Mouse (Mus musculus) limb, embryonic 11.5 days (tissue): ENCODE data around the gene Agbl5. TPM values are rescaled to one million over a fixed set of nuclear protein-coding genes. Genes with fewer than 3 reads are reported as not detected.

Experiments used
- ATAC-seq: fragments of 200-750 bp; cut with Nextera tagmentation; 2 replicates; pipeline ENCODE4 v1.8.0; 2017; ENCODE audit warnings: low read depth; ENCODE audit not compliant: insufficient number of reproducible peaks, low FRiP score, low TSS enrichment
- DNase-seq: peaks from one replicate; pipeline ENCODE4 v3.0.0-alpha.2; 2015; ENCODE audit warnings: low spot score
- H3K27ac ChIP-seq: fragments of 300-500 bp; sonication (generic); replicated peaks from 2 replicates; pipeline ENCODE4 v1.5.1; 2014; ENCODE audit warnings: low read depth, mild to moderate bottlenecking, low read length
- H3K27me3 ChIP-seq: fragments of 300-500 bp; sonication (generic); 2 replicates; pipeline ENCODE4 v1.6.1; 2014; ENCODE audit warnings: mild to moderate bottlenecking, low read length, mixed read lengths; ENCODE audit not compliant: control insufficient read depth, insufficient read depth
- H3K36me3 ChIP-seq: fragments of 300-500 bp; sonication (generic); 2 replicates; pipeline ENCODE4 v1.6.1; 2014; ENCODE audit warnings: mild to moderate bottlenecking, low read length, moderate library complexity, mixed read lengths; ENCODE audit not compliant: control insufficient read depth, insufficient read depth
- H3K4me1 ChIP-seq: fragments of 300-500 bp; sonication (generic); 2 replicates; pipeline ENCODE4 v1.6.1; 2014; ENCODE audit warnings: low read length, mixed read lengths; ENCODE audit not compliant: control insufficient read depth, insufficient read depth
- H3K4me2 ChIP-seq: fragments of 300-500 bp; sonication (generic); 2 replicates; pipeline ENCODE4 v1.6.1; 2014; ENCODE audit warnings: low read depth, mild to moderate bottlenecking, moderate library complexity; ENCODE audit not compliant: severe bottlenecking
- H3K4me3 ChIP-seq: fragments of 300-500 bp; sonication (generic); 2 replicates; pipeline ENCODE4 v1.5.1; 2014; ENCODE audit warnings: low read depth, low read length
- H3K9ac ChIP-seq: fragments of 300-500 bp; sonication (generic); 2 replicates; pipeline ENCODE4 v1.6.1; 2014; ENCODE audit warnings: mild to moderate bottlenecking, low read length
- H3K9me3 ChIP-seq: fragments of 300-500 bp; sonication (generic); 2 replicates; pipeline ENCODE4 v1.6.1; 2016; ENCODE audit warnings: low read length; ENCODE audit not compliant: control insufficient read depth
- WGBS: fragments of 180-500 bp; shearing (Covaris S2); extraction: QIAGEN DNeasy Blood & Tissue Kit; methylation state at CpG from one replicate; pipeline ENCODE4 v1.1.7; 2014; 5-methylcytosine and 5-hydroxymethylcytosine counted together
- polyA plus RNA-seq: library from polyadenylated mRNA; unstranded; fragments of >200 nt; fragmentation: Nextera tagmentation; extraction: Ambion mirVana; gene quantifications from 2 replicates; pipeline ENCODE4 v1.2.1, GENCODE M21; 2014

The Agbl5 gene
- polyA plus RNA-seq, 1 experiment from 2014 or later, result 35.7 TPM

- no peaks in the 10 kb centered on the region for H3K27me3 ChIP-seq
- no peak overlapping the region for H3K4me3 ChIP-seq
- WGBS, result 92% methylated on average over 2 of the region's 2 CpGs
- no peaks in the 10 kb centered on the region for H3K36me3 ChIP-seq
- H3K27ac ChIP-seq, result no peak overlapping the region
- ATAC-seq (no peak), DNase-seq (no peak)
- H3K9ac ChIP-seq, result no peak overlapping the region
- no peaks in the 10 kb centered on the region for H3K9me3 ChIP-seq
- 0 out of 2 replicates have a peak, but pooled peaks cover 2% of the 10 kb centered on the region for H3K4me1 ChIP-seq
- H3K4me2 ChIP-seq, result no peak overlapping the region
Measured at GRCm38 (mm10) chr5:30943004-30943403, 54.5 kb downstream of the Agbl5 start.

DNA sequence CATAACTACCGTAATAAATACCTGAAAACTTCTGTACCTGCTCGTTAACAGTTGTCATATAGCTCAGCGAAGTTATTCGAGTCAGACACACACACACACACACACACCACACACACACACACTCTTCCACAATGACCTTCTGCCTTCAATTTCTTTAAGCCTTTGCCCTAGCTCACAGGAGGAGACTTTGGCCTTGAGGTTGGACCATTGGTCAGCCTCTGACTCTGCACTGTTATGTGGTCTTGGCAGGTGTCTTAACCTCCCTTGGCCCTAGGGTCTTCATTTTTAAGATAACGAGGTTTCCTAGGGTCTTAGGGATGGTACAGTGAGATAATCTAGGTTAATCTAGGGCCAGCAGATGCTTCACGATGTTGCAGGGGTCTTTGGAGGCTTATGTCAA is 55.9 kb downstream of the Agbl5 start:
- Histone ChIP-seq H3K27ac (no peak overlapping the region), H3K27me3 (no peaks in the 10 kb centered on the region), H3K4me3 (no peak overlapping the region), H3K4me1 (0 out of 2 replicates have a peak, but pooled peaks cover 2% of the 10 kb centered on the region), H3K9me3 (no peaks in the 10 kb centered on the region), H3K36me3 (no peaks in the 10 kb centered on the region), H3K9ac (no peak overlapping the region), H3K4me2 (no peak overlapping the region)
- DNase-seq, result no peak
- 85% methylated on average over 6 of the region's 6 CpGs for WGBS
- no peak for ATAC-seq

GRCm38 (mm10) chr5:30944956-30945781 is 56.7 kb downstream of the Agbl5 start, which contains the start of gene Cgref1:
Gene Cgref1 (minus strand): TSS chr5:30945591.
- no peak within 1 kb of the TSS for H3K27ac ChIP-seq
- 5% methylated on average over 44 of the region's 44 CpGs for WGBS
- peak within 1 kb of the TSS; percentile 75 for H3K4me2 ChIP-seq
- peak within 1 kb of the TSS; percentile 35 for H3K4me3 ChIP-seq
- no peaks in the 10 kb centered on the region for H3K9me3 ChIP-seq
- no peaks in the 10 kb centered on the region for H3K36me3 ChIP-seq
- ATAC-seq (0 out of 2 replicates have a peak, but pooled peaks have one; percentile 22), DNase-seq (peak; percentile 68)
- H3K4me1 ChIP-seq, result 0 out of 2 replicates have a peak, but pooled peaks cover 2% of the 10 kb centered on the region
- H3K27me3 ChIP-seq, result no peaks in the 10 kb centered on the region
- H3K9ac ChIP-seq, result peak within 1 kb of the TSS; percentile 53

DNA sequence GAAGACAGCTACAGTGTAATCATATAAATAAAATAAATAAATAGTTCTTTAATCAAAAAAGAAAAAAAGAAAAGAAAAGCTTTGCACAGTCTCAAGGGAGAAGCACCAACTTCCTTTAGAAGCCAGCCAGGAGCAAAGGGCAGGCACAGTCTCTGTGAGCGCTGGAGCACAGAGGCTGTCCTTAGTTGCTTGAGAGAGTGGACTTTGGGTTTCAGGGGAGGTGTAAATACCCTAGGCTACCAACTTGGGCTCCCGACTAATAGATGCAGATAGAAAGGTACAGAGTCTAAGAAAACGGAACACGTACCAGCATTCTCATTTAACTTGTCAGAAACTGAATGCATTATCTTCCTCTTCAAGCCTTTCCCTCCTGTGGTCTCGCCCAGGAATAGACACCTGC is 60.1 kb downstream of the Agbl5 start:
- H3K4me3 ChIP-seq, result no peak overlapping the region
- ATAC-seq (no peak), DNase-seq (no peak)
- no peak overlapping the region for H3K9ac ChIP-seq
- no peaks in the 10 kb centered on the region; the same call in 1 of the 2 replicates for H3K36me3 ChIP-seq
- no peak overlapping the region for H3K27ac ChIP-seq
- 75% methylated on average over 5 of the region's 5 CpGs for WGBS
- no peak overlapping the region for H3K4me2 ChIP-seq
- no peaks in the 10 kb centered on the region for H3K27me3 ChIP-seq
- 0 out of 2 replicates have a peak, but pooled peaks cover 2% of the 10 kb centered on the region for H3K4me1 ChIP-seq
- no peaks in the 10 kb centered on the region for H3K9me3 ChIP-seq

DNA sequence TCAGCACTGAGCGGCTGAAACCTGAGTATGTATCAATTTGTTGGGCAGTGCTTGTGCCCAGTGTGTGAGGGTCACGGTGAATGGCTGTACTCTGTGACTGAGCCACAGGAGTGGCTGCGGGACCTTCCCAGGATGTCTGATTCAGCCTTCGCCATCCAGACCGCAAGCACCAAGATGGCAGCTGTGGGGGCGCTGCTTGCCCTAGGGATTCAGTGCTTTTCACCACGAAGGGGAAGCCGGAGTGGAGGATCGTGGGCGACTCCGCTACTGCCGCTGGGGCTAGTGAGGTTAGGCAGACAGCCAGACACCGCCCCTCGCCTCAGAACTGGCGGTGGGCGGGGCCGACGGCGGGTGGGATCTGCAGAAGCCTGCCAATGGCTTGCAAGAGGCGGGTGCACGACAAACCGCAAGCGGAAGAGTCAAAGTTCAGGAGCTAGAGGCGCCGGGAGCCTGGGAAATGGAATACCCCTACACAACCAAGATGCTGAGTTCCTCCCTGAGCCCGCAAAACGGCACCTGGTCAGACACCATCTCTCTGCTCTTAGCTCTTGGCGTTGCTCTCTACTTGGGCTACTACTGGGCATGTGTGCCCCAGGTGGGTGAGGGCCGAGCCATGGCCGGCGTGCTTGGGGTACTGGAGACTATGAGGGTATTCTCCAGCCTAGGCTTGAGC is 61.3 kb downstream of the Agbl5 start:
- DNase-seq (peak; percentile 96), ATAC-seq (peak; percentile 90)
- Histone ChIP-seq H3K4me1 (0 out of 2 replicates have a peak, but pooled peaks cover 2% of the 10 kb centered on the region), H3K4me3 (peak overlapping the region; percentile 46), H3K27me3 (no peaks in the 10 kb centered on the region), H3K36me3 (peaks cover 8% of the 10 kb centered on the region; the same call in 1 of the 2 replicates), H3K4me2 (peak overlapping the region; percentile 85), H3K9me3 (no peaks in the 10 kb centered on the region), H3K27ac (peak overlapping the region; percentile 38; the same call in 1 of the 2 replicates), H3K9ac (peak overlapping the region; percentile 58)
- WGBS, result under 1% methylated on average over 31 of the region's 31 CpGs

DNA sequence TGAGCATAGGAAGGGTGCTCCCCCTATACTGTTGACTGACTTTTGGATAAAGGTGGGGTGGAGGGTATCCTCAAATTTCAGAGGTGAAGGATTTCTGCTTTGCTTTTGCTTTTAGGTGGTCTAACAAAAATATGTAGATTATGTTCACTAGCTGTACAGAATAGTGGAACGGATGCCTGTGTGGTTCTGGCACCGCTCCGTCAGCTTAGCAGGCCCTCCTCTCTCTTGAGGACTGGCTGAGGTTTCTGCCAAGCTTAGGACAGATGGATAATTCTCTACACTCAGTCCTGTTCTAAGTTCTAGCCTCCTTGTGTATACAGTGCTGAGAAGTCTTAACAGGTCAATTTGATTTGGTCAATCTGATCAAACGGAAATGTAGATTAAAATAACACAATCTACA is 62.0 kb downstream of the Agbl5 start:
- peaks cover 13% of the 10 kb centered on the region; the same call in 1 of the 2 replicates for H3K36me3 ChIP-seq
- 69% methylated on average over 4 of the region's 4 CpGs for WGBS
- no peak overlapping the region for H3K27ac ChIP-seq
- H3K9ac ChIP-seq, result no peak overlapping the region; the same call in 1 of the 2 replicates
- ATAC-seq, result no peak
- H3K9me3 ChIP-seq, result no peaks in the 10 kb centered on the region
- peak overlapping the region; percentile 46 for H3K4me3 ChIP-seq
- no peaks in the 10 kb centered on the region for H3K4me1 ChIP-seq
- no peaks in the 10 kb centered on the region for H3K27me3 ChIP-seq
- H3K4me2 ChIP-seq, result peak overlapping the region; percentile 85
- no peak for DNase-seq

DNA sequence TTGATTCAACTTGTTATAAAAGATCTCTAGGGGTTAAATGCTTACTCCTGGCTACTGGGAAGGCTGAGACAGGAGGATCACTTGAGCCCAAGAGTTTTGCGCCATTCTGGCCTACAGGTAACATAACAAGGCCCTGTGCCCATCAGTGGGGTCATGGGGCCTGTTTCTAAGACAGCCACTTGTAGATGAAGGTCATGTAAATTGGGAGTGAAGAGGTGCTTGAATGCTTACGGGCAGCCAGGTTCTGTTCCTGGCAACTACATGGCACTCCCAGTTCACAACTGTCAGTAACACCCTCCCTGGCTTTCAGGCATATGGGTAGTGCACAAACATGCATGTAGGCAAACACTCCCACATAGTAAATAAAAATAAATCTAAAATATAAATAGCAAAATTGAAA is 62.4 kb downstream of the Agbl5 start:
- Histone ChIP-seq H3K4me2 (no peak overlapping the region), H3K4me3 (no peak overlapping the region), H3K27ac (no peak overlapping the region), H3K9me3 (no peaks in the 10 kb centered on the region), H3K36me3 (peaks cover 15% of the 10 kb centered on the region; the same call in 1 of the 2 replicates), H3K9ac (no peak overlapping the region), H3K27me3 (no peaks in the 10 kb centered on the region), H3K4me1 (no peaks in the 10 kb centered on the region)
- DNase-seq, result no peak
- no peak for ATAC-seq
- 89% methylated on average over 2 of the region's 2 CpGs for WGBS

- DNase-seq (no peak), ATAC-seq (no peak)
- Histone ChIP-seq H3K27me3 (no peaks in the 10 kb centered on the region), H3K9me3 (no peaks in the 10 kb centered on the region), H3K27ac (no peak overlapping the region), H3K4me3 (no peak overlapping the region), H3K36me3 (peaks cover 15% of the 10 kb centered on the region; the same call in 1 of the 2 replicates), H3K4me2 (no peak overlapping the region), H3K4me1 (no peaks in the 10 kb centered on the region), H3K9ac (no peak overlapping the region)
- WGBS, result 91% methylated on average over 6 of the region's 6 CpGs
Measured at GRCm38 (mm10) chr5:30951706-30952105, 63.2 kb downstream of the Agbl5 start.
